Mouse (Mus musculus) C2C12 (cell line): ENCODE measurements around the gene Eomes. TPM values are rescaled to one million over a fixed set of nuclear protein-coding genes. Genes with fewer than 3 reads are reported as not detected.

Experiments used
- H3K27me3 ChIP-seq: one replicate; pipeline ENCODE4 v1.6.1; 2011; ENCODE audit not compliant: control insufficient read depth, insufficient read depth, insufficient read length
- H3K36me3 ChIP-seq: one replicate; pipeline ENCODE4 v1.6.1; 2011; ENCODE audit not compliant: control insufficient read depth, insufficient read depth
- H3K4me3 ChIP-seq: one replicate; pipeline ENCODE4 v1.5.1; 2011; ENCODE audit warnings: mild to moderate bottlenecking, control low read depth; ENCODE audit not compliant: poor library complexity, insufficient read depth, severe bottlenecking
- H3K79me2 ChIP-seq: one replicate; pipeline ENCODE4 v1.6.1; 2011; ENCODE audit not compliant: control insufficient read depth, insufficient read depth
- H3K79me3 ChIP-seq: one replicate; pipeline ENCODE4 v1.6.1; 2011; ENCODE audit warnings: low read depth, control low read depth
- H3ac ChIP-seq: one replicate; pipeline ENCODE3; 2011; ENCODE audit warnings: low read depth; ENCODE audit not compliant: control insufficient read depth, insufficient read length
- CEBPB ChIP-seq: IDR thresholded peaks from one replicate; pipeline ENCODE4 v1.6.1; 2011; ENCODE audit warnings: low read depth, mild to moderate bottlenecking, control low read depth, moderate library complexity
- CTCF ChIP-seq: IDR thresholded peaks from one replicate; pipeline ENCODE4 v1.5.1; 2011; ENCODE audit not compliant: control insufficient read depth, insufficient read depth, insufficient read length
- FOSL1 ChIP-seq: IDR thresholded peaks from one replicate; pipeline ENCODE4 v1.8.0; 2011; ENCODE audit warnings: mild to moderate bottlenecking, low read length; ENCODE audit not compliant: poor library complexity, insufficient read depth, severe bottlenecking
- MAX ChIP-seq: IDR thresholded peaks from one replicate; pipeline ENCODE4 v1.6.1; 2011; ENCODE audit warnings: mild to moderate bottlenecking, control low read depth
- MYOD1 ChIP-seq: IDR thresholded peaks from one replicate; pipeline ENCODE4 v1.6.1; 2011; ENCODE audit warnings: low read depth; ENCODE audit not compliant: control insufficient read depth, insufficient read length
- MYOG ChIP-seq: IDR thresholded peaks from one replicate; pipeline ENCODE4 v1.6.1; 2011; ENCODE audit not compliant: control insufficient read depth, insufficient read length; ENCODE audit errors: extremely low read depth
- USF1 ChIP-seq: IDR thresholded peaks from one replicate; pipeline ENCODE4 v1.6.1; 2011; ENCODE audit warnings: low read depth, mild to moderate bottlenecking, control low read depth, moderate library complexity
- long read RNA-seq, 2 experiments: library from polyadenylated mRNA; unstranded; transcript quantifications; one replicate each; pipeline ENCODE4 v2.0.0; 2019 to 2020
- polyA plus RNA-seq: library from polyadenylated mRNA; unstranded; fragments of >200 nt; fragmentation: generic; extraction: Trizol; gene quantifications from one replicate; pipeline ENCODE4 v1.2.1, GENCODE M21; 2012; ENCODE audit warnings: missing spikeins

Eomes gene
- polyA plus RNA-seq: 0.15 TPM
- long read RNA-seq, experiment 1: 0 reads
- long read RNA-seq, experiment 2, partial matches to known transcripts: 0 of 1 reads
- long read RNA-seq, experiment 2, other reads (novel, unspliced or antisense): 0 of 1 reads

- Histone ChIP-seq H3K79me2 (no peaks in the 10 kb centered on the region), H3K4me3 (peak within 1 kb of the TSS; percentile 21), H3ac (peak within 1 kb of the TSS; percentile 41), H3K79me3 (no peaks in the 10 kb centered on the region), H3K36me3 (no peaks in the 10 kb centered on the region), H3K27me3 (peaks cover 28% of the 10 kb centered on the region)
- no peak for TF ChIP-seq MYOG
- no peak for TF ChIP-seq USF1
- TF ChIP-seq MAX: no peak
- TF ChIP-seq CTCF: no peak
- no peak for TF ChIP-seq FOSL1
- no peak for TF ChIP-seq CEBPB
These were observed at the start of gene Eomes for GRCm38 (mm10) chr9:118477961-118478360. Gene Eomes (plus strand): TSS chr9:118478212.

GRCm38 (mm10) chr9:118444809-118445208 is 33.2 kb upstream of the Eomes start:
- TF ChIP-seq MYOD1 (no peak), CEBPB (no peak), MYOG (no peak), FOSL1 (no peak), MAX (no peak), CTCF (no peak), USF1 (no peak)

GRCm38 (mm10) chr9:118449336-118449735 is 28.7 kb upstream of the Eomes start:
- H3ac ChIP-seq: no peak overlapping the region
- TF ChIP-seq CTCF (no peak), MYOG (no peak), CEBPB (no peak), FOSL1 (no peak)
- no peaks in the 10 kb centered on the region for H3K27me3 ChIP-seq
- H3K36me3 ChIP-seq: no peaks in the 10 kb centered on the region
- H3K79me3 ChIP-seq: no peaks in the 10 kb centered on the region
- no peak overlapping the region for H3K4me3 ChIP-seq
- H3K79me2 ChIP-seq: no peaks in the 10 kb centered on the region

More at GRCm38 (mm10) chr9:118444809-118445208, 33.2 kb upstream of the Eomes start:
- no peaks in the 10 kb centered on the region for H3K79me2 ChIP-seq
- no peaks in the 10 kb centered on the region for H3K36me3 ChIP-seq
- no peak overlapping the region for H3K4me3 ChIP-seq
- no peak overlapping the region for H3ac ChIP-seq
- H3K79me3 ChIP-seq: no peaks in the 10 kb centered on the region
- H3K27me3 ChIP-seq: no peaks in the 10 kb centered on the region

GRCm38 (mm10) chr9:118453427-118453826 is 24.6 kb upstream of the Eomes start:
- H3ac ChIP-seq: peak overlapping the region; percentile 24
- TF ChIP-seq MYOD1: no peak
- TF ChIP-seq MAX: no peak
- TF ChIP-seq CTCF: no peak
- no peak for TF ChIP-seq CEBPB
- TF ChIP-seq USF1: no peak
- TF ChIP-seq FOSL1: no peak
- no peak for TF ChIP-seq MYOG
- H3K27me3 ChIP-seq: no peaks in the 10 kb centered on the region
- H3K79me2 ChIP-seq: no peaks in the 10 kb centered on the region
- no peak overlapping the region for H3K4me3 ChIP-seq
- H3K79me3 ChIP-seq: no peaks in the 10 kb centered on the region
- no peaks in the 10 kb centered on the region for H3K36me3 ChIP-seq

GRCm38 (mm10) chr9:118455188-118455845 is 22.7 kb upstream of the Eomes start:
- Histone ChIP-seq H3K4me3 (no peak overlapping the region), H3K79me3 (no peaks in the 10 kb centered on the region), H3K36me3 (no peaks in the 10 kb centered on the region), H3ac (no peak overlapping the region), H3K27me3 (no peaks in the 10 kb centered on the region), H3K79me2 (no peaks in the 10 kb centered on the region)
- TF ChIP-seq FOSL1 (no peak), CTCF (no peak), CEBPB (no peak), MAX (no peak)

GRCm38 (mm10) chr9:118456405-118456804 is 21.6 kb upstream of the Eomes start:
- Histone ChIP-seq H3K27me3 (no peaks in the 10 kb centered on the region), H3ac (no peak overlapping the region), H3K79me3 (no peaks in the 10 kb centered on the region), H3K36me3 (no peaks in the 10 kb centered on the region), H3K4me3 (no peak overlapping the region), H3K79me2 (no peaks in the 10 kb centered on the region)
- TF ChIP-seq USF1 (no peak), MAX (no peak), MYOD1 (no peak), MYOG (no peak), CEBPB (no peak), CTCF (no peak), FOSL1 (no peak)
